Mouse (Mus musculus) embryo, embryonic 10 days (tissue): ENCODE measurements around the gene Cd164l2.
A peak's percentile ranks its signal among the peaks of the same experiment; 100 is the strongest.

Source experiments
- DNase-seq: peaks from one replicate; pipeline ENCODE4 v3.0.0-alpha.2; 2015; ENCODE audit warnings: low spot score

Cd164l2 gene

DNA sequence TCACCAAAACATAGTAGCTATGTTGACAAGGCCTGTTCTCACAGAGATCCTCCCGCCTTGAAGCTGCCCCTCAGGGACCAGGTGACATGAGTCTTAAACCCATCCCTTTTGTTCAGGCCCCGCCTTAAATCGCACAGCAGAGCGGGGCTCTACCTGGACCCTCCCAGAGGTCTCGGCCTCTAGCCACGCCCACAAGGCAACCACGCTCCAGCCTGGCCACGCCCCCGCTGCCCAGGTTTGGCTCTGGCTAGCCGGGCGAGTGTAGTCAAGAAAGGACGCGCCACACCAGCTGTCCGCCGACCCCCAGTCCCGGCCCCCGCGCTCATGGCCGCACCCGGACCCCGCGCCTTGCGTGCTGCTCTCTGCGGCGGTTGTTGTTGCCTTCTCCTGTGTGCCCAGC lies 8.7 kb downstream of the Cd164l2 start:
- peak; percentile 75 for DNase-seq

DNA sequence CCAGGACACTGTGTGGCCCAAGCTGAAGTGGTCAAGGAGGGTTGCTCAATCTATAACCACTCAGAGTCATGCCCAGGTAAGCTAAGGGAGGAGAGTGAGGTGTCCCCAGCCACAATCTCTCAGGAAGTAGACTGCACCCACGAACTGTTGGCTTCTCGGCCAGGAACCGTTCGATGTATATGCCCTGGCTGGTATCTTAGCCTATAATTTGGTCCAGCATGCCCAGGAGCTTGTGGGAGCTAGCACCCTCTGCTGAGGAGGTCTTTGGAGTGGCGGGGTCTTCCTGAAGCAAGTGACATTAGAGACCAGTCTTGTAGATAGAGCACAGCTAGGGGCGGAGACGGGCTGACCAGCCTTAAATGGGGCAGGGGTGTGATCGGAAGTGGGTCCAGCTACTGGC lies 9.8 kb downstream of the Cd164l2 start:
- DNase-seq, result no peak

DNA sequence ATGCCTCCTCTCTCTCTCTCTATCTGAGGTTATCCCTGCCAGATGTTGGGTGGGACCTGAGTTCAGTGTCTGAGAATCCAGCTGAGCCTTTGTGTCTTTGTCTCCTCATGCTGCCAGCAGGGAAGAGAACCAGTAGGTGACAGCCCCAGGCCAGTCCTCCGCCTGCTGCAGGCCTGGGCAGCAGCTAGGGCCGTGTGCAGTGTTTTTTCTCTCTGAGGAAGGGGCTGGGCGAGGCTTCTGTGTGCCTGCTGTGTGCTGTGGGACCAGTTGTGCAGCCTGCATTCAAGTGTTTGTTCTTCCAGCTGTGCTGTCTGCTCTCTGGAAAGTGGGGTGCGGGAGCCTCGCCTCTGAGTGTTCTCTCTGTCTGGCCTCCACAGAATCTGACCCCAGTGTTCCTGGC lies 11.9 kb downstream of the Cd164l2 start:
- DNase-seq, result no peak

DNA sequence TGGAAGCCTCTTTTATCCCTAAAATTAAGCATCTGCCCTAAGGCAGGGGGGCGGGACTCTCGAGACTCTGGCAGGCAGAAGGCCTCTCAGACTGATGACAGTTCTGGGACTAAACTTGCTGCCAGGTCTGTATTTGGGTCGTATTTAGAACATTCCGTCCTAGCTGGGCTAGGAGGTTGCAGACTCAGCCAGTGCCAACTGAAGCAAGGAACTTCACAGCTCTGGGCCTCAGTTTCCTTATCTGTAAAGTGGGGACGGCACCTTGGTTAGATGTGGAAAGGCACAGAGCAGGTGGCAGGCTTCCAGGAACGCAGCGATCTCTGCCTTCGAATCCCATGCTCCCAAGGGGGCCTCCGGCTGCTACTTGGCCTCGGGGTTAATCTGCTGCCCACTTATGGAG lies 14.1 kb downstream of the Cd164l2 start:
- no peak for DNase-seq

DNA sequence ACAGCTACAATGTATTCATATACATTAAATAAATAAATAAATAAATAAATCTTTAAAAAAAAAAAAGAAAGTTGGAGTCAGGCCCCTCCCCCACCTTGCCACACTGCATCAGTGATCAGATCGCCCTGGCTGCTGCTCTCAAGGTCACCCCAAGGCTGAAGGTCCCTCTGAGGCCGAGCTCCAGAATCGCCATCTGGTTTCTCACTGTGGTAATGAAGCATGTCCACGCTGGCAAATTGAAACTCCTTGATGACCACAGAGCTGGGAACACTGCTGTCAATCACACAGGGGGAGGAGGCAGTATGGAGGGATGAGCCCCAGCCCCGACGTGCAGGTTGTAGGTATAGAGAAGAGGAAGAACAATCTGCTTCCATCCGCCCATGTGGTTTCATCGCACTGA lies 15.7 kb downstream of the Cd164l2 start:
- peak; percentile 73 for DNase-seq

DNA sequence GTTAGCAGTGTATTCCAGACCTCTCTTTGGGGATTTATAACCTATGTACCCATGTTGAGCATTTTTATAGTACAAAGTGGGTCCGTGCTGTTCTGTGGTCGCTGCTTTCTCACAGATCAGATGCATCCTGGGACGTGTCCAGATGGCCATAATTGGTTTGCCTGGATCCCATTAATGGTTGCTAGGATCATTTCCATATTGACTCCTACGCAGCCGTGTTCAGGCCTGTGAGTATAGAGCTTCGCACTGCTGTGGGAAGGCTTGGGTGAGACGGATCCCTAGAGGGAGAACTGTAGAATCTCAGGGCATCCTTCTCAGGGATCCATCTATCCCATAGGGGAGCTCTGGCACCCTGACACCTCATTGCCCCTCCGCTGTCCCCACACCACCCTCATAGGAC lies 17.7 kb downstream of the Cd164l2 start:
- no peak for DNase-seq

DNA sequence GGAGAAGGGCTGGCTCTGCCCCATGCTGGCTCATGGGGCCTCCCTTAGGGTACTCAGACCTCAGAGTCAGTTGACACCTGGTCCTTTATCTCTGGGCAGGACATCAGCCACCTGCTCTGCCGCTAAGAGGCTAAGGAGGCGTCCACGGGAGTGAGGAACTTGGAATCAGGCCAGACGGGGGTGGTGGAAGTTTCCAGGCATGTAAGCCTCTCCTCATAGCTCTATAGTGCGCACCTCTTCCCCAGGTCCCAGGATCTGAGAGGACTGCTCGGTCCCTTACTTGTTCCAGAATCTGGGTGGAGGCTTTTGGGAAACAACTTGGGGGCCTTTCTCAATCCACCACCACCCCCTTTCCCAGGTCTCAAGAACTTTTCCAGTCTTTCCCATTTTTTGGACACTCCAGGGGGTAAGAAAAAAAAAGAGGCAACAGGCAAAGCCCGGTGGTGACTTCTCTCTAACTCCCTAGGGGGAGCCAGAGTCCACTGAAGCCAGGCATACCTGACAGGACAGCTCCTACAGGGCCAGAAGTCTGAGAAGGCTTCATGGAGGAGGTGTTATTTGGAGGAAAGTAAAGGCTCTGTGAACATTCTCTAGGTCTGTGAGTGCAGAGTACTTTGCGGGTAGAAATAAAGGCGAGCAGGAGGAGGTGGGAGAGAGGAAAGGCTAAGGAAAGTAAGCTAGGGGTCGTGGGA lies 21.5 kb downstream of the Cd164l2 start:
- DNase-seq, result peak; percentile 73

DNA sequence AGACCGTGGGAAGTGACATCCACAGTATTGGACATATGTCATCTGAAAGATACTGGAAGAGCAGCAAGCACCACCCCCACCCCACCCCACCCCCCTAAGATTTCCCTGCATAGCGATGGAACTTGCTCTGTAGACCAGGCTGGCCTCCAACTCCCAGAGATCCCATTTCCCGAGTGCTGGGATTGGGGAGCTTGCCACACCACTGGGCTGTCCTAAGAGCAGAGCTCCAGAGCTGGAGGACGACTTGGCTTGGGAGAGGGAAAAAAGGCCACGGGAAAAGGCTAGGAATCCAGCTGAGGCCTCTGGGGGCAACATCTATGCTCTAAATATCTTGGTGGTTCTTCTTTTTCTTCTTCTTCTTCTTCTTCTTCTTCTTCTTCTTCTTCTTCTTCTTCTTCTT lies 22.8 kb downstream of the Cd164l2 start:
- DNase-seq, result no peak

DNA sequence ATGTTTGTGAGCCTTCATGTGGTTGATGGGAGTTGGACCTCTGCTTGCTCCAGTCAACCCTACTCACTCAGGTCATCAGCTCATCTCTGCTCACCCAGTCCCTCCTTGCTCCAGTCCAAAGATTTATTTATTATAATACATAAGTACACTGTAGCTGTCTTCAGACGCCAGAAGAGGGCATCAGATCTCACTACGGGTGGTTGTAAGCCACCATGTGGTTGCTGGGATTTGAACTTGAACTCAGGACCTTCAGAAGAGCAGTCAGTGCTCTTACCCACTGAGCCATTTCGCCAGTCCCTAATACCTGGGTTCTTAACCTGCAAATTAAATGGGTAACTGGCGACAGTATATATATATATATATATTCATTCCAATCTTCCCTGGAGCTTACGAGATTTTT lies 23.5 kb downstream of the Cd164l2 start:
- DNase-seq, result no peak

DNA sequence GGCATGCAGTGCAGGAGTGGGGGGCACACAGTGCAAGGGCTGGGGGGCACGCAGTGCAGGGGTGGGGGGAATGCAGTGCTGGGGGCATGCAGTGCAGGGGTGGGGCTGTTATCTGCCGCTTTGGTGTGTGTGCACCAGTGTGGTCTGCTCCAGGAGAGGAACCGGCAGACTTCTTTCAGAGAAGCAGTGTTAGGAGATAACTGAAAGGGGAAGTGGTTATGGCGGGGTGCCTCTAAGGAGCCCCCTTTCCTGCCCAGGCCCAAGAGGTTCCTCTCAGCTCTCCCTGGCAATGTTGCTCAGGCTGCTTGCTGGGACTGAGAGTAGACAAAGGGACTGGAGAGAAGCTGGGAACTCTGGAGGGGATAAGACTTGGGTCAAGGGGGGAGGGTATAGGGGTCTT lies 26.0 kb downstream of the Cd164l2 start:
- no peak for DNase-seq

DNA sequence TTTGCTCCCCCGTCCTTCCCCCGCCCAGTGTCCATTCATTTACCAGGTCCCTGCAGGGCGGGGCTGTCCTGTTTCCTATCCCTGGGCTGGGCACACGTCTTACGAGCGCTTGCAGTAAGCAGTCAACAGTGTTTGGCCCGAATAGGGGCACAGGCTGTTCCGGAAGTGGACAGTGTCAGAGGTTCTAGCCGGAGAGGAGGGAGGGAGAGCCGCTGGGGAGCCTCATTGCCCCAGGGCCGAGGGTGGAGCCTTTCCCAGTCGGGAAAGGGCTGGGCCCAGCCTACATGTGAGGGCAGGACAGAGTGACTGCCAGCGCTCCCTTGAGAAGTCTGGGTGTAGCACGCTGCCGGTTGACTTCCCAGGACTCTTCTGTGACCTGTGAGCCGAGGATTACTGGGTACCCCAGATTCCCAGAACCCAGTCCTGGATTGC lies 28.6 kb downstream of the Cd164l2 start, which contains the start of gene Map3k6:
TSS of gene Map3k6 (plus strand) at position 329 of the 432 bp plus-strand sequence.
- DNase-seq, result peak; percentile 59

DNA sequence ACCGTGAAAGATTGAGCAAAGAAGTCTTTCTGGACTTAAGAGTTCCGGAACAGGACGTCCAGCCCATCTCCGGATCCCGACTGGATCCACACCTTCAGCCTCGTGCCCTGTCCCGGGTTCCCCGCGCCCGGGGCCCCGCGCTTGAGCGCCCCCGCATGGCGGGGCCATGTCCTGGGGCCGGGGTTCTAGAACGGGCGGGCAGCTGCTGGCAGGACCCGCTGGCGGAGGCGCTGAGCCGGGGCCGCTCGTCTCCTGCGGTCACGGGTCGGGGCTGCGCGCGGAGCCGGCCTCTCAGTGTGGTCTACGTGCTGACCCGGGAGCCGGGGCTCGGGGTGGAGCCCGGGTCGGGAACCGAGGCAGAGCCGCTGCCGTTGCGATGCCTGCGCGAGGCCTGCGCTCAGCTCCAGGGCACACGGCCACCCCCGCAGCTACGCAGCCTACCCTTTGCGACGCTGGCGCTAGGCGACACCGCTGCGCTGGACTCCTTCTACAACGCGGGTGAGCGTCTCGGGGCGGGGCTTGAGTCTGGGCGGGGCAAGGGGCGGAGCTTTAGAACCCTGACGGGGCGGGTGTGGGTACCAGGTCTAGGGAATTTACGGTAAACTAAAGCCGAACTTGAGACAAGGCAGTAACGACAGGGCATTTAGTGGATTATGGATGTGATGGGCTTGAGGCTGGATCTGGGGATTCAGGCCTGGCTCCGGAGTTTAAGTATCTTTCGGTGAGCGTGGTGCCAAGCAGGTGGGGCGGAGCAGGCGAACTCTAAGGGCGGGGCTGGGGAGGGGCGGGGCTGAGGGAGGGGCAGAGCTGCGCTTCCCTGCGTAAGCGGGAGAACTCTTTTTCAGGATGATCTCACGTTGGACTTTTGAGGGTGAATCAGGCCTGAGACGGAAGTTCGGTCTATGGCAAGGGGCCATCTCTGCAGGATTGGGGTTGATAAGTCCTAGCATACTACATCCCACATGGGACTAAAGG lies 29.3 kb downstream of the Cd164l2 start:
- DNase-seq, result peak; percentile 91

DNA sequence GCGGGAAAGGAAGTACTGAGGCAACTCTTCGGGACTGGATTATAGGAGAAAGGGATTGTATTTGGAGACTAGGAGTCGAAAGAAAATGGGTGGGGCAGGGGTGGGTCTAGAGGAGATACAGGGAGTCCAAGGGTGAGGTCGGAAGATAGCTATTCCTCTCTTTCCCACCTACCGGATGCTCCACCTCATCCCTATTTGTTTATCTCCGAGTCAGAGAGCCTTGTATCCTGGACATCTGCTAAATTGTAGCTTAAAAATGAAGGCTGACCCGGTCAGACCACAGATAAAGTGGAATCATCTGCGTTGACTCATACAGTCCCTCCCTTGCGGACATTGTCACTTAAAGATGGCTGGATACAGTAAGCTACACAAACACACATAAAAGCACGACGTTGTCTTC lies 30.0 kb downstream of the Cd164l2 start:
- no peak for DNase-seq

DNA sequence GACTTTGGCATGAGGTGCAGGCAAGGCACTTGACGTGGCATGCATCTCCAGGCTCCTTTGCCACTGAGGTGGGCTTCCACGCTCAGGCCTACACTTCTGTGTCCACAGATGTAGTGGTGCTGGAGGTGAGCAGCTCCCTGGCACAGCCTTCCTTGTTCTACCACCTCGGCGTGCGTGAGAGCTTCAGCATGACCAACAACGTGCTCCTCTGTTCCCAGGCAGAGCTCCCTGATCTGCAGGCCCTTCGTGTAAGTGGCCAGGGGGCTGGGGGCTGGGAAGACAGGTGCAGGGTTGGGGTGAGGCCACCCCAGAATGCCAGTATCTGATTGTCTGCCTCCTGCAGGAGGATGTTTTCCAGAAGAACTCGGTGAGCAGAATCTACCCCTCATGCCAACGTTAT lies 30.8 kb downstream of the Cd164l2 start:
- no peak for DNase-seq

DNA sequence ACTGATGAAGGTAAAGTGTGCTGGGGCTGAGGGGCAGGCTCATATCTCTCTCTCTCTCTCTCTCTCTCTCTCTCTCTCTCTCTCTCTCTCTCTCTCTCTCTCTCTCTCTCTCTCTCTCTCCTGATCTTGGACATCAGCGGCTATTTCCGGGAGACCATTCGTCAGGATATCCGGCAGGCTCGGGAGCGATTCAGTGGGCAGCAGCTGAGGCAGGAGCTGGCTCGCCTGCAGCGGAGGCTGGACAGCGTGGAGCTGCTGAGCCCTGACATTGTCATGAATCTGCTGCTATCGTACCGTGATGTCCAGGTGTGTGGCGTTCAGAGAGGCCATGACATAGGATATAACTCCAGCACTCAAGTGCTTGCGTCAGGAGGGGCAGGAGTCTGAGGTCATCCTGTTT lies 31.6 kb downstream of the Cd164l2 start:
- DNase-seq, result no peak

DNA sequence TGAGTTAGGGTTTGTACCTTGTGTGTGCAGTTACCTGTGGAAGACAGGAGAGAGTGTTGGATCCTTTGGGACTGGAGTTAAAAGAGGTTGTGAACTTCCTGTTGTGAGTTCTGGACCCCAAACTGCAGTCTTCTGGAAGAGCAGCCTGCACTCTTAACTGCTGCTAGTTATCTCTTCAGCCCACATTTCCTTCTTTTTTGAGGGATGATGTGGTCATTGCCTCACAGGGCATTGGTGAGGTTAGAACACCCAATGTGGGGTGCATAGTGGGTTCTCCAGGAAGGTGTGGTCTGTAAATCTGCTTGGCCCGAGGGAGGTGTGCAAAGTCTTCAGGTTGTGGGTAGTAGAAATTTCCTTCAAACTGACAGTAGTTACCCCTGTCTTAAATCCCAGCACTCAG lies 32.4 kb downstream of the Cd164l2 start:
- no peak for DNase-seq

DNA sequence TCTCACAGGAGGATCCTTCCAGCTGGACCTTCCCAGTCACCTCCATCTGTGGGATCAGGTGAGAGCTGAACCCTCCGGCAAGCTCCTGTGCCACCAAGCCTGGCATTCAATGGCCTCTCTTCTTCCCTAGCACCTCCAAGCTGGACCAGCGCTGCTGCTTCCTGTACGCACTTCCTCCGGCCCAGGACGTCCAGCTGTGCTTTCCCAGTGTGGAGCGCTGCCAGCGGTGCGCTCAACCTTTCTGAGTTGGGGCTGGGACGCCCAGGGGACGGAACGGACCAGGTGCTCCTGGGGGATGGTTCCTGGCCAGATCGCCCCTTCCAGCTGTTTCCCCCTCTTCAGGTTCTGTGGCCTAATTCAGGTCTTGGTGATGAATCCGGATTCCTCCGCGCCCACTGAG lies 35.1 kb downstream of the Cd164l2 start:
- no peak for DNase-seq

DNA sequence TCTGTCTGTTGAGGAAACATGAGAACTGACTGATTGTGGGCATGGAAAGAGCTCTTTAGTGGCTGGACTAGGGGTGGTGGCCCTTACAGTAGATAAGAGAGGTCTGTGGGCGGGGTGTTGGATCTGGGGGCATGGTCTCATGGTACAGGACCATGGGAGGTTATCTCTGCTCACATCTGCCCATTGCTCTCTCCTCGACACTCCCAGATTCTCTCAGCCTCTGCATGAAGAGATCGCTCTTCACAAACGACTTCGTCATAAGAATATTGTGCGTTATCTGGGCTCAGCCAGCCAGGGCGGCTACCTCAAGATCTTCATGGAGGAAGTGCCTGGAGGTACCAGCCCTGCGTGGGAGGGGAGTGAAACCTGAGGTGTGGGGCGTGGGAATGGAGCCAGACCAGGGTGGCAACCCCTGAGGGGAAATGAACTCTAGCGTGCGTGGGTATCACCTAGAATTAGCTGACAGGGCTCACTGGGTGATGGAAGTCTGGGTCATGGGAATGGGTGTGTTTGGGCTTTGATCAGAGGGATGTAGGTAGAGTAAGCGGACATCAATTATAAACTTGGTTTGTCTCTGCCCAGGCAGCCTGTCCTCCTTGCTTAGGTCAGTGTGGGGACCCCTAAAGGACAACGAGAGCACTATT lies 36.0 kb downstream of the Cd164l2 start:
- no peak for DNase-seq

DNA sequence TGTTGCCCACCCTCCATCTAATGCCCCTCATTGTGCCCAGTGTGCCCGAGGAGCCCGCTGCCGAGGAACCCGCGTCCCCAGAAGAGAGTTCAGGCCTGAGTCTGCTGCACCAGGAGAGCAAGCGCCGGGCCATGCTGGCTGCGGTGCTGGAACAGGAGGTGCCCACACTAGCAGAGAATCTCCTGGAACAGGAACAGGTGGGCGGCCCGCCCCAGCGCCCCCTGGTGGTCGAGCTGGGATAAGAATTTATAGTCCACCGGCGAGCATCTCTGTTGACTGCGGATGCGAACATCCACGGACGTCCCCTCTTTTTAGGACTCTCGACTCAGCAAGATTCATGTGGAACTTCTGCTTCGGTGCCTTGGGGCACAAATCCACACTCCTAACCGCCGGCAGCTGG lies 38.7 kb downstream of the Cd164l2 start:
- peak; percentile 65 for DNase-seq

DNA sequence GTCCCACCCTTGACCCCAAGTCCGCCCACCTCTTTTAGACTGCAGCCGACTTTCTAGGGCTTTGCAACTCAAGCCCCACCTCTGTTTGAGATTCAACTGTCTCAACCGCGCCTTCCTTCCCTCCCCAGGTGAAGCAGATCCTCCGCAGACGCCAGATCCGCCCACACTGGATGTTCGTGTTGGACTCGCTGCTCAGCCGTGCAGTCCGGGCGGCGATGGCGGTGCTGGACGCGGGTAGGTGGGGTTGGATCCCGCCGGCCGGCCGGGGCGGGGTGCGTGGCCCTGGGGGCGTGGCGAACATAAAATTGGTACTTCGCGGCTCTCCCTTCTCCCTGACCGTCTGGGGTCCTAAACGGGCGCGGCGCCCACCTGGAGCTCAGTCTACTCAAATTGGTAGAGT lies 39.3 kb downstream of the Cd164l2 start:
- peak; percentile 44 for DNase-seq

DNA sequence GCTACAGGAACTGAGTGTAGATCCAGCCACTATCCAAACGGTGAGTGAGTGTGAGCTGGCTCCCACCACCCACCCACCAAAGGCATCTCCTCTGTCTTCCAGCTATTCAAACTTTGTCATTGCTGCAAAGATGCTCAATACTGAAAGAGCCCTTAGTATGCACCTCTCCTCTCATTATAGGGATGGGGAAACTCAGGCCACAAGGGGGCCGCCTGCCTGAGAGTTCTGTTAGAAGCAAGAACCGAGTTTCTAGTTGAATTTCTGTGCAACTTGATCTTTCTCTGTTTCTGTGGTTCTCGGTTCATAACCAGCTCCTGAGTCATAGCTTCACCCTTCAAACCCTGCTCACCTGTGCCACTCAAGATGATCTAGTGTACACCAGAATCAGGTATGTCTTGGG lies 40.2 kb downstream of the Cd164l2 start:
- no peak for DNase-seq

DNA sequence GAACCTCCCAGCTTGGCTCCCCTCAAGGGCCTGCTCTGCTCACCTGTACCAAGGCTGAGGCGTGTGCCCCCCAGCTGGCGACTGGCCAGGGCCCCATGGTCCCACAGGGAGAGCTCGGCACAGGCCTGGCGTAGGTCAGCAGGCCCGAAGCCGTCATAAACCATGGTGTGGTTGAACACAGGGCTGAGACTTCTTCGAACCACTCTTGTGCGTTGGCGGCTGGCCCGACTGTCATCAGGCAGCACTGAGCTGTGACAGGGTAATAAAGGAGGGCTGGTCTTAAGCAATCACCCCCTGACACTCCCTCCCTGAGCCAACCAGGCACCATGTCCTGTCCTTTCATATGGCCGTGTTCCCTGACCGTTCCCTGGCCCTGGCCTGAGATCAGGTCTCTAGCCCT lies 41.5 kb downstream of the Cd164l2 start:
- no peak for DNase-seq

DNA sequence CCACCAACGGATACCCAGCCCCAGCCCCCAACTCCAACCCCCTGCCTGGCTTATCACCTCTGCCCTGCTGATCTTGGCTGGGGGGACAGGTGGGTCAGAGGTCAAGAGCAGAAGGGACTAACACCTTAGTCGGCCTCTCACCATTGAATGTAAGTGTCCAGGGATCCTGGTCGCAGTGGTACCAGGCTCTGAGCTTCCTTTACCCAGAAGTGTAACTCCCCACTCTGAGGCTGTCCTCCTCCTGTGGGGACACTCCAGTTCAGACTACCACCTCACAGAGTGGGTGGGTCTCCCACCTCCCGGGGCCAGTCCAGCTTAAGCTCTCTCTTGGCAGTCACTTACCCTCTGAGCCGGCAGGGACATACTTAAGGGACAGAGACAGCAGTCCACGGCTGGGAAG lies 43.5 kb downstream of the Cd164l2 start:
- DNase-seq, result no peak
